Mouse (Mus musculus) forebrain, embryonic 12.5 days (tissue): ENCODE measurements around the gene Stac2. TPM values are rescaled to one million over a fixed set of nuclear protein-coding genes. Genes with fewer than 3 reads are reported as not detected.

Source experiments
- ATAC-seq: fragments of 200-750 bp; cut with Nextera tagmentation; 2 replicates; pipeline ENCODE4 v1.8.0; 2017; ENCODE audit warnings: moderate TSS enrichment; ENCODE audit not compliant: low FRiP score
- H3K27ac ChIP-seq: fragments of 300-500 bp; sonication (generic); 2 replicates; pipeline ENCODE4 v1.5.1; 2016; ENCODE audit warnings: mild to moderate bottlenecking
- H3K27me3 ChIP-seq: fragments of 300-500 bp; sonication (generic); 2 replicates; pipeline ENCODE4 v1.6.1; 2016; ENCODE audit warnings: mild to moderate bottlenecking
- H3K36me3 ChIP-seq: fragments of 300-500 bp; sonication (generic); replicated peaks from 2 replicates; pipeline ENCODE4 v1.6.1; 2016; ENCODE audit warnings: mild to moderate bottlenecking
- H3K4me1 ChIP-seq: fragments of 300-500 bp; sonication (generic); 2 replicates; pipeline ENCODE4 v1.6.1; 2016
- H3K4me2 ChIP-seq: fragments of 300-500 bp; sonication (generic); 2 replicates; pipeline ENCODE4 v1.6.1; 2016; ENCODE audit warnings: mild to moderate bottlenecking, moderate library complexity
- H3K4me3 ChIP-seq: fragments of 300-500 bp; sonication (generic); replicated peaks from 2 replicates; pipeline ENCODE4 v1.5.1; 2016; ENCODE audit warnings: mild to moderate bottlenecking
- H3K9ac ChIP-seq: fragments of 300-500 bp; sonication (generic); 2 replicates; pipeline ENCODE4 v1.6.1; 2016; ENCODE audit warnings: mild to moderate bottlenecking
- H3K9me3 ChIP-seq: fragments of 300-500 bp; sonication (generic); 2 replicates; pipeline ENCODE4 v1.6.1; 2016
- WGBS: fragments of 180-500 bp; shearing (Covaris S2); methylation state at CpG from one replicate; pipeline ENCODE4 v1.1.7; 2016; 5-methylcytosine and 5-hydroxymethylcytosine counted together
- microRNA-seq: library from miRNA; unstranded; fragments of <30 nt; microRNA quantifications from one replicate; pipeline ENCODE4, GENCODE M21; 2017
- polyA plus RNA-seq: library from polyadenylated mRNA; unstranded; fragments of >200 nt; fragmentation: Nextera tagmentation; extraction: Ambion mirVana; gene quantifications from 2 replicates; pipeline ENCODE4 v1.2.1, GENCODE M21; 2016

The Stac2 gene
- polyA plus RNA-seq, 1 experiment from 2014 or later, result 1.6 TPM

GRCm38 (mm10) chr11:97988530-97989096, 64.6 kb downstream of the Stac2 start:
- peaks cover 49% of the 10 kb centered on the region for H3K27me3 ChIP-seq

GRCm38 (mm10) chr11:97987551-97988526, 65.4 kb downstream of the Stac2 start:
- H3K27me3 ChIP-seq, result peaks cover 53% of the 10 kb centered on the region
- H3K27ac ChIP-seq, result peak overlapping the region; percentile 90
- WGBS, result under 1% methylated on average over 42 of the region's 42 CpGs
- peak overlapping the region; percentile 73 for H3K9ac ChIP-seq
- peaks cover 27% of the 10 kb centered on the region for H3K4me1 ChIP-seq
- no peaks in the 10 kb centered on the region for H3K36me3 ChIP-seq
- H3K4me2 ChIP-seq, result peak overlapping the region; percentile 60
- H3K4me3 ChIP-seq, result peak overlapping the region; percentile 88
- H3K9me3 ChIP-seq, result no peaks in the 10 kb centered on the region
- peak; percentile 74 for ATAC-seq

More at GRCm38 (mm10) chr11:97988530-97989096, 64.6 kb downstream of the Stac2 start:
- peak; percentile 85 for ATAC-seq
- H3K4me2 ChIP-seq, result peak overlapping the region; percentile 60
- peak overlapping the region; percentile 90 for H3K27ac ChIP-seq
- peaks cover 27% of the 10 kb centered on the region for H3K4me1 ChIP-seq
- peak overlapping the region; percentile 73 for H3K9ac ChIP-seq
- H3K36me3 ChIP-seq, result no peaks in the 10 kb centered on the region
- WGBS, result under 1% methylated on average over 26 of the region's 26 CpGs
- H3K9me3 ChIP-seq, result no peaks in the 10 kb centered on the region
- peak overlapping the region; percentile 88 for H3K4me3 ChIP-seq

GRCm38 (mm10) chr11:97986738-97987465, 66.4 kb downstream of the Stac2 start:
- Histone ChIP-seq H3K27me3 (peaks cover 53% of the 10 kb centered on the region), H3K9ac (peak overlapping the region; percentile 61; the same call in 1 of the 2 replicates), H3K27ac (no peak overlapping the region)

More at GRCm38 (mm10) chr11:97986738-97987465, 66.4 kb downstream of the Stac2 start:
- H3K4me3 ChIP-seq, result peak overlapping the region; percentile 88
- peak overlapping the region; percentile 84 for H3K4me2 ChIP-seq
- ATAC-seq, result no peak
- H3K9me3 ChIP-seq, result no peaks in the 10 kb centered on the region
- no peaks in the 10 kb centered on the region for H3K36me3 ChIP-seq
- WGBS, result 24% methylated on average over 14 of the region's 17 CpGs
- peaks cover 27% of the 10 kb centered on the region for H3K4me1 ChIP-seq

Small RNAs within 50 kb of the gene (microRNA-seq; reads per million reads assigned to microRNA genes)
- gene Gm27597, result not detected

Other genes with a start within 250 kb of the Stac2 start
- 15.1 and 17.0 TPM in 2 replicates for gene B230217C12Rik, start 212.7 kb downstream of the Stac2 start, polyA plus RNA-seq
- 0.60 and 0.91 TPM in 2 replicates for gene Fbxo47, start 169.3 kb downstream of the Stac2 start, polyA plus RNA-seq
- 0.22 and 0.33 TPM in 2 replicates for gene Plxdc1, start 67.0 kb downstream of the Stac2 start, polyA plus RNA-seq
- gene Arl5c, start 57.3 kb downstream of the Stac2 start, polyA plus RNA-seq, result 7.0 and 7.8 TPM in 2 replicates
- gene Cacnb1, start 30.4 kb downstream of the Stac2 start, polyA plus RNA-seq, result 22.5 and 29.3 TPM in 2 replicates
- gene Rpl19, start 26.8 kb downstream of the Stac2 start, polyA plus RNA-seq, result 737 and 747 TPM in 2 replicates
- 29.5 and 29.9 TPM in 2 replicates for gene Fbxl20, start 96.9 kb upstream of the Stac2 start, polyA plus RNA-seq
- gene Med1, start 139.8 kb upstream of the Stac2 start, polyA plus RNA-seq, result 68.7 and 79.9 TPM in 2 replicates
- 17.9 and 20.0 TPM in 2 replicates for gene Cdk12, start 149.6 kb upstream of the Stac2 start, polyA plus RNA-seq